Mouse (Mus musculus) forebrain, embryonic 14.5 days (tissue): ENCODE data around the gene C2cd5. TPM values are rescaled to one million over a fixed set of nuclear protein-coding genes. Genes with fewer than 3 reads are reported as not detected.
A peak's percentile ranks its signal among the peaks of the same experiment; 100 is the strongest.

Experiments
- ATAC-seq: fragments of 200-750 bp; cut with Nextera tagmentation; 2 replicates; pipeline ENCODE4 v1.8.0; 2017; ENCODE audit warnings: mild to moderate bottlenecking, moderate library complexity
- DNase-seq: peaks from one replicate; pipeline ENCODE4 v3.0.0-alpha.2; 2015; ENCODE audit warnings: low spot score
- H3K27ac ChIP-seq: fragments of 300-500 bp; sonication (generic); 2 replicates; pipeline ENCODE4 v1.5.1; 2014; ENCODE audit warnings: low read depth, mild to moderate bottlenecking, control low read depth, low read length, moderate library complexity
- H3K27me3 ChIP-seq: fragments of 300-500 bp; sonication (generic); replicated peaks from 2 replicates; pipeline ENCODE4 v1.6.1; 2014; ENCODE audit warnings: low read length, control low read depth, mixed read lengths; ENCODE audit not compliant: control insufficient read depth, insufficient read depth
- H3K36me3 ChIP-seq: fragments of 300-500 bp; sonication (generic); 2 replicates; pipeline ENCODE4 v1.6.1; 2014; ENCODE audit warnings: low read length, control low read depth; ENCODE audit not compliant: control insufficient read depth, insufficient read depth
- H3K4me1 ChIP-seq: fragments of 300-500 bp; sonication (generic); 2 replicates; pipeline ENCODE4 v1.6.1; 2014; ENCODE audit warnings: antibody characterized with exemption, low read length, control low read depth; ENCODE audit not compliant: control insufficient read depth, insufficient read depth
- H3K4me2 ChIP-seq: fragments of 300-500 bp; sonication (generic); 2 replicates; pipeline ENCODE4 v1.6.1; 2014; ENCODE audit warnings: mild to moderate bottlenecking, control low read depth, low read length
- H3K4me3 ChIP-seq: fragments of 300-500 bp; sonication (generic); 2 replicates; pipeline ENCODE4 v1.5.1; 2014; ENCODE audit warnings: low read depth, low read length, control low read depth
- H3K9ac ChIP-seq: fragments of 300-500 bp; sonication (generic); 2 replicates; pipeline ENCODE4 v1.6.1; 2014; ENCODE audit warnings: mild to moderate bottlenecking, low read length, control low read depth, moderate library complexity
- H3K9me3 ChIP-seq: fragments of 300-500 bp; sonication (generic); replicated peaks from 2 replicates; pipeline ENCODE4 v1.6.1; 2016; ENCODE audit warnings: low read length, control low read depth, mixed read lengths; ENCODE audit not compliant: control insufficient read depth
- WGBS: fragments of 180-500 bp; shearing (Covaris S2); extraction: QIAGEN DNeasy Blood & Tissue Kit; methylation state at CpG from one replicate; pipeline ENCODE4 v1.1.7; 2014; 5-methylcytosine and 5-hydroxymethylcytosine counted together
- polyA plus RNA-seq: library from polyadenylated mRNA; unstranded; fragments of >200 nt; fragmentation: Nextera tagmentation; extraction: Ambion mirVana; gene quantifications from 2 replicates; pipeline ENCODE4 v1.2.1, GENCODE M21; 2014

C2cd5 gene
- polyA plus RNA-seq, 1 experiment from 2014 or later = 23.3 TPM

DNA sequence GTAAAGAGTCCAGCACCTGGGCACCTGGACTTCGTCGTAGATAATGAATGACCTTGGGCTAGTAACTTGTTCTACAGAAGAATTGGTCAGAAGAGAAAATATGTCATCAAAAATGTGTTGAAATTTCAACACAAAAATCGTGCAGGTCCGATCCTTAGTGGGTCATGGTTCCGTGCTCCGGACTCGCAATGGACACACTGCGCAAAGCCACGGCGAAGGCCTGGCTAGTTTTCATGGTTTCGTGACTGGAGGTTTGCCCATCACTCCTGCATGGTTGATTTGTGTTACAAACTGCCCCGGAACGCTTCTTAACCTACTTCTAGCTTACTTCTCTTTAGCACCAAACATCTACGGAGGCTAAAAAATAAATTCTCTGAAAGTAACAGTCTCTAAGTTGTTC lies 137.1 kb downstream of the C2cd5 start:
- Histone ChIP-seq H3K4me1 (peaks cover 9% of the 10 kb centered on the region; the same call in 1 of the 2 replicates), H3K4me2 (peak overlapping the region; percentile 84), H3K36me3 (no peaks in the 10 kb centered on the region), H3K27me3 (no peaks in the 10 kb centered on the region), H3K9me3 (no peaks in the 10 kb centered on the region), H3K27ac (no peak overlapping the region), H3K4me3 (peak overlapping the region; percentile 71), H3K9ac (no peak overlapping the region)
- DNase-seq (no peak), ATAC-seq (no peak)
- WGBS = 94% methylated on average over 14 of the region's 14 CpGs

DNA sequence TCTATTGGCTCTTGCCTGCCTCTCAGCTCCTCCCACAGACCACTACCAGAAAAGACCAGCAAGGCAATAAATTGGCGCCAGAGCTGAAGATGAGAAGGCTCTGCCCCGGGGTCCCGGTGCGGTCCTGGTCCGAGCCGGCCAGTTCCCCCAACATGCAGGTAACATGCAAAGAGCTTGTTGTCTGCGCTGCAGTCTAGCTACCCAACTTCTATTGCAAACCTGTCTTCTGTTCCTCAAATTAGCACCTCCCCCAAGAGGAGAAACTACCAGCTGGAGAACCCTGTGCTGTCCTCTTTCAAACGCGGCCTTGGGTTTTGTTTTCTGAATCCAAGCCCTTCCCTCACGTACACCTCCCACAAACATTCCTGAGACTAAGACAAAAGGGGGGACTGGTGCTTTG lies 137.5 kb downstream of the C2cd5 start:
- Histone ChIP-seq H3K36me3 (no peaks in the 10 kb centered on the region), H3K4me1 (peaks cover 9% of the 10 kb centered on the region; the same call in 1 of the 2 replicates), H3K9me3 (no peaks in the 10 kb centered on the region), H3K4me3 (peak overlapping the region; percentile 71), H3K9ac (no peak overlapping the region), H3K27ac (no peak overlapping the region), H3K27me3 (no peaks in the 10 kb centered on the region), H3K4me2 (peak overlapping the region; percentile 84)
- no peak for DNase-seq
- 76% methylated on average over 10 of the region's 10 CpGs for WGBS
- no peak for ATAC-seq

DNA sequence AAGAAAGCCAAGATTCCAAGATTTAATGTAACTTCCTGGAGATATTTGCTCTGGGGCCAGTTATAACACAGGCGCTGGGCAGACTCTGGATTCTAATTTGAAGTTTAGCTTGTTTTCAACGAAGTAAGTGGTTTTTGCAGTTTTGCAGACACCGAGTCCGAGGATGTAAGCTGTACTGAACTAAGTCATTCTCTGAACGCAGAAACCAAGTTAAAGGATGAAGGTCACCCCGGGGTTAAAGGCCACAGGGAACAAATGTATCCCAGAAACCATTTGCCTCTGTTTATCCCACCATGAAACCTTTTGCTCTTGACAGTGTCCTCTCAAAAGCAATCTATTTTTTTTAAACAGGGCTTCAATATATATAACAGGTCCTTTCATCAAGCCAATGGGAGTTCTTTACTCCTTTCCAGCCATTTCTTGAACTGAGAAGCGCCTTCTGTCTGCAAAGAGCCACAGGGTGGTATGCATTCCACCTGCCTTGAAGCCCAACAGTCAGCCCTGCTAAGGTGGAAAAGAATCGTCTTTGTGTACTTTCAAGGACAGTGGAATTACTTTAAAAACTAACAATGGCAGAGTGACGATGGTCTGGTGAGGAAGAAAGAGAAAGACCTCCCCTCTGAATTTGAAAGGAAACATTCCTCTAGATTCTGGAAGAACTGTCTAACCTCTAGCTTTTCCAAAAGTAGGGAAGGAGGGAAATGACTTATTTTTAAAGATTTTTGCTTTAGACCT lies 138.1 kb downstream of the C2cd5 start:
- no peaks in the 10 kb centered on the region for H3K9me3 ChIP-seq

More for the DNA sequence above, 138.1 kb downstream of the C2cd5 start:
- no peak for ATAC-seq
- H3K4me2 ChIP-seq = peak overlapping the region; percentile 84
- no peaks in the 10 kb centered on the region for H3K36me3 ChIP-seq
- no peak overlapping the region for H3K27ac ChIP-seq
- no peak for DNase-seq
- H3K4me1 ChIP-seq = peaks cover 9% of the 10 kb centered on the region; the same call in 1 of the 2 replicates
- H3K9ac ChIP-seq = no peak overlapping the region
- H3K27me3 ChIP-seq = no peaks in the 10 kb centered on the region
- 82% methylated on average over 9 of the region's 9 CpGs for WGBS
- peak overlapping the region; percentile 71 for H3K4me3 ChIP-seq

Other genes starting within 250 kb of the C2cd5 start
- gene St8sia1, start 135.7 kb downstream of the C2cd5 start, polyA plus RNA-seq = 4.1 and 4.7 TPM in 2 replicates
- gene Etnk1, start 67.1 kb upstream of the C2cd5 start, polyA plus RNA-seq = 23.5 and 35.9 TPM in 2 replicates